Mouse (Mus musculus): ENCODE measurements around the gene Themis3. TPM values are rescaled to one million over a fixed set of nuclear protein-coding genes. Genes with fewer than 3 reads are reported as not detected.
A peak's percentile ranks its signal among the peaks of the same experiment; 100 is the strongest.
"Not testable (repeated sequence)": the region's sequence is repeated elsewhere in the genome, so short reads cannot be mapped to it uniquely, and the experiment has no call there.

Gene Themis3
- total and polyA plus RNA-seq, 2 experiments from 2014 or later: not detected

DNA sequence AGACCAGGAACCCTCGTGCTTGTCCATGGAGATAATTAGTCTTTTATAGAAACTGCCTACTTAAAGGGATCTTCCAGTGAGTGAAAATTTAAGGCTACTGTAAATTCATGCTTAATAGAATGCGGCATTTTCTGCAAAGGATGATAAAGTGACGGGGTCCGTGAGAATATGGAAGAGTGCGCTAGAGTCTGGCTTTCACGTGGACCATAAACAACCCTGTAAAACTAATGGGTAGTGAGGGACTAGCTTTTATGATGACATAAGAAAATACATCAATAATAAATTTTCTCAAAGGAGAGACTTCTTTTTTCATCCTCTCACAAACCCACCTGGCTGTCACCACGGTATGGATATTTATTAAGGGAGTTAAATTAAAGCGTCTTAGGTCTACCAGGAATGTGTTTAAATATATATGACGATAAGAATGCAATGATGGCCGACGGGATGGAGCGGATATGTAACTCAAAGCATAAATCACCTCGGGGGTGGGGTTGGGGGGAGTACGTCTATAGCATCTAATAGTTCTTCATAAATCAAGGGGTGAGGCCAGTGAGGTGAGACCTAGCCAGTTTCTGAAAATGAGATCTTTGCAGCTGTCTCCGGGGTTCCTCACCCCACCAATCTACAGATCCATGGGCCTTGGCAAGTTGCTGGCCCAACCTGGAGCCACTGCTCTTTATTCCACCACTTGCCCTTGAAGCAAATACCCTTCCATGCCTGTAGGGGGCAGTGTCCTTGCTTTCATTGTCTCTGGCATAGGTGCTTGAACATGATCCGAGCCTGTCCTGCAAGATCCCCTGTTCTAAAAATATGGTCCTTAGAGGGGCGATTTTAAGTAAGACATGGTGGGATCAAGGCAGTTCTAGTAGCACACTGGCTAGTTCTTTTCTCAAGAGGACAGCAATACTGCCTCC, 35.8 kb downstream of the Themis3 start:
- no peak overlapping the region for H3K27ac ChIP-seq (ENCODE audit: low read depth, low read length)
- no peak overlapping the region for H3K9ac ChIP-seq
- no peak overlapping the region for H3K4me3 ChIP-seq (ENCODE audit: low read depth, low read length)
- DNase-seq (no peak), ATAC-seq (no peak)
- H3K4me1 ChIP-seq (ENCODE audit: insufficient read depth): no peaks in the 10 kb centered on the region
- no peaks in the 10 kb centered on the region for H3K9me3 ChIP-seq (ENCODE audit: low read length)
- no peak overlapping the region for H3K4me2 ChIP-seq (ENCODE audit: low read depth)
- WGBS: 92% methylated on average over 17 of the region's 17 CpGs
- TF ChIP-seq CTCF (IDR thresholded peaks at IDR 0.05; ENCODE audit: low read depth): peak; percentile 26; the same call in 1 of the 2 replicates
- no peaks in the 10 kb centered on the region for H3K36me3 ChIP-seq (ENCODE audit: insufficient read depth)
- H3K27me3 ChIP-seq (ENCODE audit: insufficient read depth, low read length): no peaks in the 10 kb centered on the region; the same call in 1 of the 2 replicates

DNA sequence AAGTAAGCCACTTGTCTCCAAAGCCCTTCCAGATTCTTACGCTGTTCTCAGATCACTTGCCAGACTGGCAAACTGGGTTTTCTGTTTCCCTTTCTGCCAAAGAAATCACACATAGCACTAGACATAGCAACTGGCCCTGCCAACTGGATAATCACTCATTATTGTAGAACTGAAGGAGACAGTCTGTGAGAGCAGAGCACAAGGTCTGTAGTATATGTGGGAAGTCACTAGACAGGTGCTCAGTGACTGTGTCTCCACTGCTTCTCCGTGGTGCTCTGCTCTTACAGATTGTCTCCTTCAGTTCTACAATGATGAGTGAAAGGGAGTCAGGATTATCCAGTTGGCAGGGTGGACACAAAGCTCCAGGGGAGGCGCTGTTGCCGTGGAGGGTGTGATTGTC, 41.7 kb downstream of the Themis3 start:
- Histone ChIP-seq H3K27me3 (ENCODE audit: insufficient read depth, low read length) (no peaks in the 10 kb centered on the region), H3K36me3 (ENCODE audit: insufficient read depth) (no peaks in the 10 kb centered on the region), H3K9me3 (ENCODE audit: low read length) (0 out of 2 replicates have a peak, but pooled peaks cover 2% of the 10 kb centered on the region), H3K27ac (ENCODE audit: low read depth, low read length) (no peak overlapping the region), H3K4me3 (ENCODE audit: low read depth, low read length) (no peak overlapping the region), H3K4me2 (ENCODE audit: low read depth) (no peak overlapping the region), H3K4me1 (ENCODE audit: insufficient read depth) (no peaks in the 10 kb centered on the region), H3K9ac (no peak overlapping the region)
- ATAC-seq: peak; percentile 71
- no peak for TF ChIP-seq CTCF (IDR thresholded peaks at IDR 0.05; ENCODE audit: low read depth)
- peak; percentile 44 for DNase-seq
- 64% methylated on average over 4 of the region's 4 CpGs for WGBS

DNA sequence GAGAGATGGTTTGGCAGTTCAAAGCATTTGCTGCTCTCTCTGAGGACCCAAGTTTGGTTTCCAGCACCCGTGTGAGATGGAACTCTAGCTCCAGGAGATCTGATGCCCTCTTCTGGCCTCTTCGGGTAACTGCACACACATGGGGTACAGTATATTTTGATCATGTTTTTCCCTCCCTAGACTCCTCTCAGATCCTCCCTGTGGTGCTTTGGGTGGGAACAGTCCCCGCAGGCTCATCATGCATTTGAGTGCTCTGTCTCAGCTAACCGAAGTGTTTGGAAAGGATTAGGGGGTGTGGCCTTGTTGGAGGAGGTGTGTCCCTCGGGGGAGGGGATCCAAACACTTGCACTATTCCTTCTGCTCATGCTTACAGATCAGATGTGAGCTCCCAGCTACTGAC, 43.9 kb downstream of the Themis3 start:
- Histone ChIP-seq H3K27ac (ENCODE audit: low read depth, low read length) (no peak overlapping the region), H3K4me1 (ENCODE audit: insufficient read depth) (no peaks in the 10 kb centered on the region), H3K27me3 (ENCODE audit: insufficient read depth, low read length) (no peaks in the 10 kb centered on the region), H3K9me3 (ENCODE audit: low read length) (0 out of 2 replicates have a peak, but pooled peaks cover 2% of the 10 kb centered on the region), H3K36me3 (ENCODE audit: insufficient read depth) (no peaks in the 10 kb centered on the region), H3K9ac (no peak overlapping the region), H3K4me2 (ENCODE audit: low read depth) (no peak overlapping the region), H3K4me3 (ENCODE audit: low read depth, low read length) (no peak overlapping the region)
- DNase-seq (no peak), ATAC-seq (no peak)
- TF ChIP-seq CTCF (IDR thresholded peaks at IDR 0.05; ENCODE audit: low read depth): no peak
- WGBS: 88% methylated on average over 5 of the region's 5 CpGs

DNA sequence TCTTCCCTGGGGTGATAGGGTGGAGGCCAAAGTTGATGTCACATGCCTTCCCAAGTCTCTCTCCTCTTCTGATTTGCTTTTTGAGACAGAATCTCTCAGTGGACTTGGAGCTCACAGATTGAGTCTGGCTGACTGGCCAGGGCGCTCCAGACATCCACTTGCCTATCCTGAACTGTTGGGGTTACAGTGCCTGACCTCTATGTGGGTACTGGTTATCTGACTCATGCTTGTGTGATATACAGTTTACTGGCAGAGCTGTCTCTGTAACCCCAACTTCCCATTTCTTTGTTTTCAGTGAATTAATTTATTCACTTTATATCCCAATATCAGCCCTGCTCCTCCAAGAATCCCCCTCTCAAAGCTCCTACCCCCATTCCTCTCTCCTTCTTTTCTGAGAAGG, 62.1 kb downstream of the Themis3 start:
- no peaks in the 10 kb centered on the region; the same call in 1 of the 2 replicates for H3K9me3 ChIP-seq (ENCODE audit: low read length)
- TF ChIP-seq CTCF (IDR thresholded peaks at IDR 0.05; ENCODE audit: low read depth): no peak
- H3K27ac ChIP-seq (ENCODE audit: low read depth, low read length): no peak overlapping the region
- H3K27me3 ChIP-seq (ENCODE audit: insufficient read depth, low read length): no peaks in the 10 kb centered on the region
- H3K4me3 ChIP-seq (ENCODE audit: low read depth, low read length): no peak overlapping the region
- H3K9ac ChIP-seq: no peak overlapping the region
- no peaks in the 10 kb centered on the region for H3K4me1 ChIP-seq (ENCODE audit: insufficient read depth)
- no peaks in the 10 kb centered on the region for H3K36me3 ChIP-seq (ENCODE audit: insufficient read depth)
- no peak for ATAC-seq
- H3K4me2 ChIP-seq (ENCODE audit: low read depth): no peak overlapping the region
- 100% methylated on average over 1 of the region's 1 CpGs for WGBS
- no peak for DNase-seq

DNA sequence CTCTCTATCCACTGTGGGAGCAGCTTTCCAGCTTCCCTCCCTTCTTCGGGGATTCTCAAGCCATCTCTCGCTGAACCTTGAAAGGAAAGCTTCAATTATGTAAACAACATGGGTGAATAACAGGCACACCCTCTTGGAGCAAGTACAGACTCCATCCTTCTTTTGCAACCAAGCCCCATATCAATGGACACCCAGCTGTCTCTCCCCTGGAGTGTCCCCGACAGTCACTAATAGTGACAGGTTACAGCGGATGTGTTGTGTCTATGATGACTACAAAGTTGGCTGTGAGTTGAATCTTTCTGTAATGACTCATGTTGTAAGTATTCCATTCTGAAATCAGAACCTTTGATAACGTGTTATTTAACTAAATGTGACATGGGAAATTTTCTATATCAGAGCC, 71.0 kb downstream of the Themis3 start:
- no peak for TF ChIP-seq CTCF (IDR thresholded peaks at IDR 0.05; ENCODE audit: low read depth)
- Histone ChIP-seq H3K9ac (no peak overlapping the region), H3K27ac (ENCODE audit: low read depth, low read length) (no peak overlapping the region), H3K27me3 (ENCODE audit: insufficient read depth, low read length) (no peaks in the 10 kb centered on the region), H3K36me3 (ENCODE audit: insufficient read depth) (no peaks in the 10 kb centered on the region), H3K9me3 (ENCODE audit: low read length) (no peaks in the 10 kb centered on the region), H3K4me3 (ENCODE audit: low read depth, low read length) (no peak overlapping the region), H3K4me2 (ENCODE audit: low read depth) (no peak overlapping the region), H3K4me1 (ENCODE audit: insufficient read depth) (peaks cover 3% of the 10 kb centered on the region)
- WGBS: 74% methylated on average over 5 of the region's 5 CpGs
- no peak for ATAC-seq
- no peak for DNase-seq

GRCm38 (mm10) chr17:66522631-66523030, 71.8 kb downstream of the Themis3 start:
- WGBS: 93% methylated on average over 1 of the region's 1 CpGs
- H3K36me3 ChIP-seq (ENCODE audit: insufficient read depth); H3K4me2 ChIP-seq (ENCODE audit: low read depth); H3K4me1 ChIP-seq (ENCODE audit: insufficient read depth); DNase-seq; H3K4me3 ChIP-seq (ENCODE audit: low read depth, low read length); H3K9ac ChIP-seq; H3K27ac ChIP-seq (ENCODE audit: low read depth, low read length); H3K27me3 ChIP-seq (ENCODE audit: insufficient read depth, low read length); ATAC-seq; H3K9me3 ChIP-seq (ENCODE audit: low read length): not testable (repeated sequence)

All from forebrain, postnatal 0 days (tissue).